Mouse (Mus musculus) intestine, embryonic 16.5 days (tissue): ENCODE measurements at regions not wholly inside any gene's neighbourhood (a gene's known extent, or its start where the extent isn't known, plus 50 kb on each side); places are given as distances from the start of the nearest gene placed in this dataset.

ENCODE experiments used
- ATAC-seq: fragments of 200-750 bp; cut with Nextera tagmentation; 2 replicates; pipeline ENCODE4 v1.8.0; 2017; ENCODE audit warnings: moderate TSS enrichment, moderate library complexity
- H3K27ac ChIP-seq: fragments of 300-500 bp; sonication (generic); 2 replicates; pipeline ENCODE4 v1.5.1; 2014; ENCODE audit warnings: mild to moderate bottlenecking, low read length
- H3K27me3 ChIP-seq: fragments of 300-500 bp; sonication (generic); replicated peaks from 2 replicates; pipeline ENCODE4 v1.6.1; 2014; ENCODE audit warnings: low read length, control low read depth, mixed read lengths; ENCODE audit not compliant: control insufficient read depth, insufficient read depth
- H3K36me3 ChIP-seq: fragments of 300-500 bp; sonication (generic); 2 replicates; pipeline ENCODE4 v1.6.1; 2014; ENCODE audit warnings: low read length, control low read depth; ENCODE audit not compliant: control insufficient read depth, insufficient read depth
- H3K4me1 ChIP-seq: fragments of 300-500 bp; sonication (generic); 2 replicates; pipeline ENCODE4 v1.6.1; 2014; ENCODE audit warnings: low read length, control low read depth, mixed read lengths; ENCODE audit not compliant: control insufficient read depth, insufficient read depth
- H3K4me2 ChIP-seq: fragments of 300-500 bp; sonication (generic); 2 replicates; pipeline ENCODE4 v1.6.1; 2014; ENCODE audit warnings: low read depth, low read length, control low read depth
- H3K4me3 ChIP-seq: fragments of 300-500 bp; sonication (generic); 2 replicates; pipeline ENCODE4 v1.5.1; 2014; ENCODE audit warnings: mild to moderate bottlenecking, low read length
- H3K9ac ChIP-seq: fragments of 300-500 bp; sonication (generic); 2 replicates; pipeline ENCODE4 v1.6.1; 2014; ENCODE audit warnings: low read depth, low read length
- H3K9me3 ChIP-seq: fragments of 300-500 bp; sonication (generic); 2 replicates; pipeline ENCODE4 v1.6.1; 2016; ENCODE audit warnings: low read length, control low read depth; ENCODE audit not compliant: control insufficient read depth
- WGBS: fragments of 180-500 bp; shearing (Covaris S2); extraction: QIAGEN DNeasy Blood & Tissue Kit; methylation state at CpG from one replicate; pipeline ENCODE4 v1.1.7; 2014; 5-methylcytosine and 5-hydroxymethylcytosine counted together

DNA sequence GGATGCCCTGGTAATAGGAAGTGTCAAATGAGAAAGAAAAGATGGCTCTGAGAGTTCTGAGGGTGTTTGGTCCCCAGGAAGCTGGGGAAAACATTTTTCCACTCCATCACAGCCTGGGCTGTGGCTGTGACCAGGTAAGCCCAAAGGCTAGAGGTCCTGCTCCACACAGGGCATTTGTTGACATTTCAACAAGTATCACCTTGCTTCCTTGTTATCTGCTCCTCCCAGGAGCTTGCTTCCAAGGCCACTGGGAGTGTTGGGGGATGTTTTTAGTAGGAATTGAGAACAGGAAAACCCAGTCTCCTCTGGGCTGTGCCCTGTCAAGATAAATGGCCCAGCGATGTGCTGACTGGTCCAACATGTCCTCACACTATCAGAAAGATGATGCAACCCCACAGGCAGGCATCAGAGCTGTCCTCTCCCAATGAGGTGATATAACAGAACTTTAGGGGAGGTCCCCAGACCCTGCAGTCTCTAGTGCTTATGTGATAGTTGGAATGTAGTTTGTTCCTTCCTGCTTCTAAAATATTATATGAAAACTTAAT is 137.1 kb downstream of the Ets2 start:
- WGBS, result 45% methylated on average over 1 of the region's 1 CpGs

DNA sequence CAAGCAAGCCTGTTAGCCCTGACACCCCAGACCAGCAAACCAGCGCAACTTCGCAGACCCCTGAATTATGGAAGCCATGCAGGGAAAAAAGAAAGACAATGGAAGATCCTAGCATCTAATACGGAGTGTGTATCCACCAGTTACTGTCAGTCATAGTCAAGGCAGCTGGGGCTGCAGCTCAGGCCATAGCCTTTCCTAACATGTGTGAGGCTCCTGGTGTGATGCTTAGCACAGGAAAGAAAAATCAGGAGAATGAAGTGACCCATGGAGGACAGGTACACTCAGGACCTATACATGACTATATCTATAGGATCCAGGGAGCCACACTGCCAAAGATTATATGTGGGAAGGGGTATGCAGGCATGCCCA is 136.6 kb downstream of the Ets2 start:
- no peaks in the 10 kb centered on the region for H3K4me1 ChIP-seq
- H3K27ac ChIP-seq, result no peak overlapping the region
- no peaks in the 10 kb centered on the region for H3K9me3 ChIP-seq
- no peak overlapping the region for H3K9ac ChIP-seq
- no peak for ATAC-seq
- H3K27me3 ChIP-seq, result no peaks in the 10 kb centered on the region
- H3K4me2 ChIP-seq, result no peak overlapping the region
- H3K4me3 ChIP-seq, result no peak overlapping the region
- no peaks in the 10 kb centered on the region for H3K36me3 ChIP-seq
- WGBS, result 92% methylated on average over 3 of the region's 3 CpGs

More for the DNA sequence above, 137.1 kb downstream of the Ets2 start:
- no peak for ATAC-seq
- no peaks in the 10 kb centered on the region for H3K4me1 ChIP-seq
- H3K9me3 ChIP-seq, result no peaks in the 10 kb centered on the region
- H3K4me3 ChIP-seq, result no peak overlapping the region
- H3K27me3 ChIP-seq, result no peaks in the 10 kb centered on the region
- H3K9ac ChIP-seq, result no peak overlapping the region
- no peaks in the 10 kb centered on the region for H3K36me3 ChIP-seq
- H3K4me2 ChIP-seq, result no peak overlapping the region
- no peak overlapping the region for H3K27ac ChIP-seq

DNA sequence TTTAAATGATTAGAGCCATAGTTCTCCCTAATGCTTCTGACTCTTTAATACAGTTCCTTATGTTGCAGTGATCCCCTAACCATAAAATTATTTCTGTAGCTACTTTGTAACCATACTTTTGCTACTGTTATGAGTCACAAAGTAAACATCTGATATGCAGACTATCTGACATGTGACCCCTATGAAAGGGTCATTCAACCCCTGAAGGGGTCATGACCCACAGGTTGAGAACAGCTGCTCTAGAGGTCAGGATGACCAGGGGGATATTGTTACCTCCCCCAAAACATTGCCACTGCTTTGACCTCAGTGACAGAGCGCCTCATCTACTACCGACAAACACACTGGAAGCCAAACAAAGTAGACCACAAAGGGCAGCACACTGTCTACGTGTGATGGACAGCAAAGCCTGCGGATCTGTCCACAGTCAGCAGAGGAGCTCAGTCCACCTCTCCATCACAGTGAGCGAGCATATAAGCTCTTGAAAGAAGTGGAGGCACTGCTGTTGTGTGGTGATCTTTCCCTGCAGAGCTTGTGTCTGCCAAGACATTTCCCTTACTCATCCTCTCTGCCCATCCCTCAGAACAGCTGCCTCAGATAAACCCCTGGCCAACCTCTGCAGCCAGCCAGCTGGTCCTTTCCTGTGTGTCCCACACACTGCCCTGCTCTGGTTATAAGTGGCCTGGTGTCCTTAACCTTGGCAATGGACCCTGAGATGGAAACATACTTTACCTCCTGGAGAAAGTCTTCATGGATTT is 136.0 kb downstream of the Ets2 start:
- Histone ChIP-seq H3K27ac (no peak overlapping the region), H3K9me3 (no peaks in the 10 kb centered on the region), H3K9ac (no peak overlapping the region), H3K4me2 (no peak overlapping the region), H3K4me1 (no peaks in the 10 kb centered on the region), H3K36me3 (no peaks in the 10 kb centered on the region), H3K27me3 (no peaks in the 10 kb centered on the region), H3K4me3 (no peak overlapping the region)
- ATAC-seq, result no peak
- whole genome bisulfite sequencing, result 60% methylated on average over 5 of the region's 5 CpGs

DNA sequence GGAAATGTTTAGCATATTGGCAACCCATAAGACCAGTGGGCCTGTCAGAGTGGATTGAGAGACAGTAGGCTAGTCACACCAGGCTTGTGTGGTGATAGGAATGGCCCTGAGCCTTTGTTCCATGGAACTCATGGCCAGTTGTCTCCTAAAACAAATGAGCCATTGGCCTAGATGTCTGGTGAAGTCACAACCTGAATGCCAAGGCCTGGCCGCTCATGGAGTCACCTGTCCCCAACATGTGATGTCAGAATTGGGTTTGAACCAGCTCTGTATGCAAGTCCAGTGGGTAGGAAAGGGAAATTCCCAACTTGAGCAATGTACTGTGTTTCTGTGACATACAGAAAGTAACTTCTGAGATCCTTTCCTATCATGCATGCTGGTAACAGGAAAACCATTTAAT is 134.1 kb downstream of the Ets2 start:
- WGBS, result 91% methylated on average over 1 of the region's 1 CpGs

DNA sequence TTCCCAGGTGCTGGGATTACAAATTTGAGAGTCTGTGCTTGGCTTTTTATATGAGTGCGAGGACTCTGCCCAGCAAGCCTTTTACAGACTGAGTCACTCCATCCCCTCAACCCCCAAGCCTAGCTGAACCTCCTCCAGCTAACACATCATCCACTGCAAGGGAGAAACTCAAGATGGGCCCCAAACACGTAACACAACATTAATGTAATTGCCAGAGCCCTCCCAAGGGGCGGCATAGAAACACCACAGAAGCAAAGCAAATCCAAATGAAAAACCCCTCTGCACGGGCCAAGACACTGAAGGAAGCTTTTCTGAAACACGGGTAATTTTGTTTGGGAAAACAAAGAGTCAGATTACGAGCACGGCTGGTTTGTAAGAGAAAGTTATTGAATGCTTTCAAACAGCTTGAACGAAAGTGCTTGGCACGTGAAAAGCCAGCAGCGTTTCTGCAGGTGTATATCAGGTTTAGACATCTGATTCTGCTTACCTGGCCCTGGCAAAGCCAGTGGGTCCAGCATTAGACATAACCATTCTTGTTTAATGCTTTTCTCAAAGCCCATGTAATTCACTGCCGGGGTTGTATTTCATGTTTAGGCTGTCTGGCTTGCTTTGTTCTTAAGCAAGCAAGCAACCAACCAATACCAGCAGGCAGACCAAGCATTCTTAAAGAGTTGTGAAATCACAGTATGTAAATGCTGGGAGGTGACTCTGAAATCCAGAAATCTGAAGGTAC is 132.8 kb downstream of the Ets2 start:
- Histone ChIP-seq H3K4me1 (peaks cover 12% of the 10 kb centered on the region; the same call in 1 of the 2 replicates), H3K27ac (peak overlapping the region; percentile 12; the same call in 1 of the 2 replicates), H3K4me2 (no peak overlapping the region), H3K4me3 (no peak overlapping the region), H3K27me3 (no peaks in the 10 kb centered on the region), H3K9ac (no peak overlapping the region), H3K9me3 (no peaks in the 10 kb centered on the region), H3K36me3 (no peaks in the 10 kb centered on the region)
- WGBS, result 51% methylated on average over 11 of the region's 11 CpGs
- ATAC-seq, result no peak

More for the DNA sequence above, 134.1 kb downstream of the Ets2 start:
- no peak overlapping the region for H3K9ac ChIP-seq
- H3K4me3 ChIP-seq, result no peak overlapping the region
- H3K27me3 ChIP-seq, result no peaks in the 10 kb centered on the region
- H3K27ac ChIP-seq, result no peak overlapping the region
- ATAC-seq, result no peak
- no peaks in the 10 kb centered on the region for H3K9me3 ChIP-seq
- no peak overlapping the region for H3K4me2 ChIP-seq
- H3K36me3 ChIP-seq, result no peaks in the 10 kb centered on the region
- peaks cover 12% of the 10 kb centered on the region; the same call in 1 of the 2 replicates for H3K4me1 ChIP-seq

DNA sequence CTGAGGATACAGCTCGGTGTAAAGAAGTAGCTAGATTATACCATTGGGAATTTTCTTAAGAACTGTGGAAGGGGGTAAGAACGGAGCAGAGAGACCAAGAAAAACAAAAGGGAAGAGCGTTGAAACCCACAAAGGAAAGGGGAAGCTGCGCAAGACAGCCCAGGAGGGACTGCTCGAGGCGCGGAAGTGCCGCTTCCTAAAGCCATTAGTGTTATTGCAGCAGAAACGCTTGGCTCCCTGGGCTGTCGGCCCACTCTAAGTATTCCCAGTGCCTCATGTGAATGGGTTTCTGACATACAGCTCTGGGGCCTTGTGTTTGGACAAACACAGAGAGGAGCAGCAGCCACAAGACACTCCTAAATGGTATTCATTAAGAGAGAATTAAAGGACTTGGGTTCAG is 131.6 kb downstream of the Ets2 start:
- H3K27ac ChIP-seq, result 0 out of 2 replicates have a peak overlapping the region, but pooled peaks have one; percentile 29
- H3K9ac ChIP-seq, result no peak overlapping the region
- WGBS, result 71% methylated on average over 10 of the region's 10 CpGs
- no peaks in the 10 kb centered on the region for H3K9me3 ChIP-seq
- peaks cover 12% of the 10 kb centered on the region; the same call in 1 of the 2 replicates for H3K4me1 ChIP-seq
- H3K36me3 ChIP-seq, result no peaks in the 10 kb centered on the region
- H3K27me3 ChIP-seq, result no peaks in the 10 kb centered on the region
- no peak overlapping the region for H3K4me2 ChIP-seq
- no peak for ATAC-seq
- H3K4me3 ChIP-seq, result no peak overlapping the region

DNA sequence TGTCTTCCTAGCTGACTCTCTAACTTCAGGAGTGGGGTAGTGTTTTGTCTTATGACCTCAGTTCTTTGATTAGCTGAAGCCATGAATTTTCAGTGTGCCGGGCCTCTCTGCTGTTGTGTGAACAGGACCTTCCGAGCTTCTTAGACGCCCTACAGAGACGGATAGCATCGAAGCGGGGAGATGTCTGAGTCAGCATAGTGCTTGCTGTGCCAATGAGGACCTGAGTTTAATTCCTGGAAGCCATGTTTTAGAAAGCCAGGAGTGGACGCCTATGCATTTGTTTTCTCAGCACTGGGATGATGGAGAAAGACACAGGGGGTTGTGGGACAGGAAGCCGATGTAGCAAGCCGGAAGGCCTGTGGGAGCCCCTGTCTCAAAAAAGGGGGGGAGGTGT is 130.5 kb downstream of the Ets2 start:
- no peak overlapping the region for H3K4me3 ChIP-seq
- ATAC-seq, result no peak
- H3K27ac ChIP-seq, result peak overlapping the region; percentile 40

DNA sequence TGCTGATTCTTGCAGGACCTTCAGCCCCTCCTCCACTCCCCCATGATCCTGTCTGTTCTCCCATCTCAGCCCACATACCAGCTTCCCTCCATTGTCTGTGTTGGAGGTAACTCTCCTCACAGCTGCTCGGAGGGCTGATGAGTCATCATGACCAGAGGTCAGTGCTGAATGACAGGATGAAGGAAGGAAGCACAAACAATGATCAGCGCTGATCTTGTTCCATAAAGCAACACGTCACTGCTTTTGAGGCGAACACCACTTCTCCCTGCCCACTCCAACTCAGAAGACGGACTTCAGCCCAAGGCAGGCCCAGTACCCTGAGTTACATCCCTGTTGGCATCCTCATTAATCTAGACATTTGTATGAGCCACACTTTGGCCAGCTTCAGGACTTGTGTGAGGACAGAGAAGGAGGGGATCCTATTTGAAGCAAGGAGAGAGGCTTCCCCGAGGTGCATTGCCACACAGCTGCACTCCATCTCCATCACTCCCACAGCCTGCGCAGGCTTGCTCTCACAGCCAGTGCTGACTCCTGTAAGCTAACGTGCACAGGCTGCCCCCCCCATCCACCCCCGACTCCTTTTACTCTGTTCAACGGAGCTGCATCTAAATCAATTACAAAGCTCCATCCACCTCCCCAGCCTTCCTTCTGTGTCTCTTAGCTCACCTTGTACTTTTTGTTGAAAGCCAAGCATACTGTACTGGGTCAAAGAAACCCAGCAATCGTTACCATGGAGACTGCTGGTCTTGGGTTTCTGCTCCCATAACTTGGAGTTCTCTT is 129.9 kb downstream of the Ets2 start:
- no peak overlapping the region for H3K9ac ChIP-seq
- H3K4me2 ChIP-seq, result no peak overlapping the region
- H3K27ac ChIP-seq, result peak overlapping the region; percentile 40
- WGBS, result 23% methylated on average over 11 of the region's 11 CpGs
- ATAC-seq, result peak; percentile 83
- no peaks in the 10 kb centered on the region for H3K36me3 ChIP-seq
- H3K4me3 ChIP-seq, result no peak overlapping the region
- H3K9me3 ChIP-seq, result no peaks in the 10 kb centered on the region
- H3K4me1 ChIP-seq, result peaks cover 12% of the 10 kb centered on the region; the same call in 1 of the 2 replicates
- no peaks in the 10 kb centered on the region for H3K27me3 ChIP-seq

More for the DNA sequence above, 130.5 kb downstream of the Ets2 start:
- Histone ChIP-seq H3K9ac (no peak overlapping the region), H3K4me2 (no peak overlapping the region), H3K4me1 (peaks cover 12% of the 10 kb centered on the region; the same call in 1 of the 2 replicates), H3K36me3 (no peaks in the 10 kb centered on the region), H3K9me3 (no peaks in the 10 kb centered on the region), H3K27me3 (no peaks in the 10 kb centered on the region)
- WGBS, result 64% methylated on average over 9 of the region's 9 CpGs

DNA sequence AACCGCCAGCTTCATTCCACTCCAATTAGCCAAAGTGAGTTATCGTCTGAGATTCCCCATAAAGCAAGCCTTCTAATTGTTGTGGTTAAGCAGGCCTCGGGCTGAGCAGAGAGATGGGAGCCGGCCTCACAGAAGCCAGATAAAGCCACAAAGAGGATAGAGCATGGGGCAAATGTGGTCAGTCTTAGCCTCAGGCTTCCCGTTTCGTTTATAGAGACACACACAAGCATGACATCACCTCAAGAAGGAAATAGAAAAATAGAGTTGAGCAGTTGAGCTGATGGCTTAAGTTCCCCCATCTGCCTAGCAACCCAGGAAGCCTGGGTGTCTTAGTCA is 125.5 kb downstream of the Ets2 start:
- no peaks in the 10 kb centered on the region for H3K9me3 ChIP-seq
- H3K27me3 ChIP-seq, result no peaks in the 10 kb centered on the region
- H3K4me1 ChIP-seq, result peaks cover 34% of the 10 kb centered on the region
- ATAC-seq, result no peak
- no peak overlapping the region for H3K4me3 ChIP-seq
- H3K36me3 ChIP-seq, result no peaks in the 10 kb centered on the region
- 73% methylated on average over 6 of the region's 6 CpGs for WGBS
- H3K9ac ChIP-seq, result no peak overlapping the region
- H3K27ac ChIP-seq, result no peak overlapping the region
- no peak overlapping the region for H3K4me2 ChIP-seq
